Mouse (Mus musculus) heart, postnatal 0 days (tissue): Measurements from ENCODE around the gene Zfp704. TPM values are rescaled to one million over a fixed set of nuclear protein-coding genes. Genes with fewer than 3 reads are reported as not detected.

Experiments
- ATAC-seq: fragments of 200-750 bp; cut with Nextera tagmentation; 2 replicates; pipeline ENCODE4 v1.8.0; 2017; ENCODE audit warnings: low read depth, moderate number of reproducible peaks, moderate library complexity; ENCODE audit not compliant: insufficient read depth
- DNase-seq: peaks from one replicate; pipeline ENCODE4 v3.0.0-alpha.2; 2016; ENCODE audit warnings: low spot score
- H3K27ac ChIP-seq: fragments of 300-500 bp; sonication (generic); 2 replicates; pipeline ENCODE4 v1.5.1; 2014; ENCODE audit warnings: low read depth, mild to moderate bottlenecking
- H3K27me3 ChIP-seq: fragments of 300-500 bp; sonication (generic); 2 replicates; pipeline ENCODE4 v1.6.1; 2014; ENCODE audit warnings: low read length, mixed read lengths; ENCODE audit not compliant: control insufficient read depth, insufficient read depth
- H3K36me3 ChIP-seq: fragments of 300-500 bp; sonication (generic); replicated peaks from 2 replicates; pipeline ENCODE4 v1.6.1; 2014; ENCODE audit warnings: low read length, mixed read lengths; ENCODE audit not compliant: control insufficient read depth, insufficient read depth
- H3K4me1 ChIP-seq: fragments of 300-500 bp; sonication (generic); 2 replicates; pipeline ENCODE4 v1.6.1; 2014; ENCODE audit warnings: antibody characterized with exemption; ENCODE audit not compliant: control insufficient read depth, insufficient read depth
- H3K4me2 ChIP-seq: fragments of 300-500 bp; sonication (generic); 2 replicates; pipeline ENCODE4 v1.6.1; 2014; ENCODE audit warnings: low read depth, mild to moderate bottlenecking, low read length, moderate library complexity
- H3K4me3 ChIP-seq: fragments of 300-500 bp; sonication (generic); 2 replicates; pipeline ENCODE4 v1.5.1; 2014; ENCODE audit warnings: low read depth, low read length
- H3K9ac ChIP-seq: fragments of 300-500 bp; sonication (generic); replicated peaks from 2 replicates; pipeline ENCODE4 v1.6.1; 2014; ENCODE audit warnings: low read depth, low read length, mixed read lengths
- H3K9me3 ChIP-seq: fragments of 300-500 bp; sonication (generic); replicated peaks from 2 replicates; pipeline ENCODE4 v1.6.1; 2016; ENCODE audit warnings: low read length; ENCODE audit not compliant: control insufficient read depth
- CTCF ChIP-seq: IDR thresholded peaks from 2 replicates; pipeline ENCODE4 v1.5.1; 2016; ENCODE audit warnings: antibody characterized with exemption, control low read depth, low read depth
- EP300 ChIP-seq: IDR thresholded peaks from 2 replicates; pipeline ENCODE4 v1.6.1; 2016; ENCODE audit warnings: antibody characterized with exemption, low read depth
- WGBS: fragments of 180-500 bp; shearing (Covaris S2); extraction: QIAGEN DNeasy Blood & Tissue Kit; methylation state at CpG from one replicate; pipeline ENCODE4 v1.1.7; 2014; 5-methylcytosine and 5-hydroxymethylcytosine counted together
- polyA plus RNA-seq: library from polyadenylated mRNA; unstranded; fragments of >200 nt; fragmentation: Nextera tagmentation; extraction: Ambion mirVana; gene quantifications from 2 replicates; pipeline ENCODE4 v1.2.1, GENCODE M21; 2015
- total RNA-seq: library from RNA; depleted of rRNA; stranded (reverse); fragments of >200 nt; gene quantifications from 2 replicates; pipeline ENCODE4 v1.2.3, GENCODE M21; 2014; ENCODE audit warnings: low replicate concordance

Gene Zfp704
- total and polyA plus RNA-seq, 2 experiments from 2014 or later = 3.5 to 15.8 TPM

DNA sequence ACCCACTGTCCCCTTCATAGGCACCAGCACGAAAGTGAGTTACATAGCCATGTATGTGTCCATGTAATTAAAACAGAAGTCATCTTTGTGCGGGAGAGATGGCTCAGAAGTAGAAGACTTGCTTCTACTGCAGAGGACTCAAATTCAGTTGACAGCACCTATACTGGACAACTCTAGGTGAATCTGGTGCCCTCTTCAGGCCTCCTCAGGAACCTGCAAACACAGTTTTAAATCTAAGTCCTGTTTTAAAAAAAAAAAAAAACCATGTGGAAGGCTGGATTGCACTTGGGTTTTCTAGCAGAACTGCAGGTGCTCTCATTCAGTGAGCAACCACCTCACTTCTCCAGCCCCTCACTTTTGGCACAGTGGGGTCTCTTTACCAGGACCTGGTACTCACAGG, 16.1 kb downstream of the Zfp704 start:
- Histone ChIP-seq H3K4me2 (no peak overlapping the region), H3K4me3 (no peak overlapping the region), H3K9me3 (no peaks in the 10 kb centered on the region), H3K27ac (no peak overlapping the region), H3K9ac (no peak overlapping the region), H3K27me3 (no peaks in the 10 kb centered on the region), H3K36me3 (no peaks in the 10 kb centered on the region), H3K4me1 (peaks cover 10% of the 10 kb centered on the region; the same call in 1 of the 2 replicates)
- ATAC-seq (no peak), DNase-seq (peak; percentile 62)
- TF ChIP-seq CTCF = peak; percentile 60
- no peak for TF ChIP-seq EP300
- WGBS = 72% methylated on average over 2 of the region's 2 CpGs

DNA sequence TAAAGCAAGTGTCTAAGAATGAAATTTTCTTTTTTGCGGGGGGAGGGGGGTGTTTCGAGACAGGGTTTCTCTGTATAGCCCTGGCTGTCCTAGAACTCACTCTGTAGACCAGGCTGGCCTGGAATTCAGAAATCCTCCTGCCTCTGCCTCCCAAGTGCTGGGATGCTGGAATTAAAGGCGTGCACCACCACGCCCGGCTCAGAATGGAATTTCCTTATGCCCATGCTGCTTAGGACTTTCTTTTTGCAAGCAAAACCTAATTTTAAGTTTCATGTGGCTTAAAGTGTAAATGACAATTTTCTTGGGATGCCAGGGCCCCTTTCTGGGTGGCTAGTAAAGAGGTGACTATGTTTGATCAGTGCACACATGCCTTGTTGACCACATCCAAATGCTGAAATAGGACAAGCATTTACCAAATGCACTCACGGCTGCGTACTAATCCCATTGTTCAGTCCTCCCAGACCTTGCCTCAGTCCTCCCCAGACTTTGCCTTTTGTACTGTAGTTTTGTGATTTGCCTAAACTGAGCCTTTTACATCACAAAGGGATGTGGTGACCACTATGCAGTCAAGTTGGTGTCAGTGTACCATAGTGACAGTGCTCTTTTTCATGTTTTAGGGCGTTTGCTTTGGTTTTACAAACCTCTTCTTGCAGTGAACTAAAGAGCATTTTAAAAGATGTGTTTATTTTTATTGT, 18.3 kb downstream of the Zfp704 start:
- no peaks in the 10 kb centered on the region for H3K9me3 ChIP-seq

GRCm38 (mm10) chr3:9588635-9589034, 21.2 kb downstream of the Zfp704 start:
- Histone ChIP-seq H3K4me2 (no peak overlapping the region), H3K4me3 (no peak overlapping the region), H3K9me3 (no peaks in the 10 kb centered on the region), H3K27ac (no peak overlapping the region), H3K4me1 (peaks cover 10% of the 10 kb centered on the region; the same call in 1 of the 2 replicates), H3K36me3 (no peaks in the 10 kb centered on the region), H3K27me3 (no peaks in the 10 kb centered on the region), H3K9ac (no peak overlapping the region)
- ATAC-seq = no peak
- 79% methylated on average over 4 of the region's 4 CpGs for WGBS
- no peak for DNase-seq
- TF ChIP-seq EP300 = no peak
- no peak for TF ChIP-seq CTCF

More for the DNA sequence above, 18.3 kb downstream of the Zfp704 start:
- no peak overlapping the region for H3K9ac ChIP-seq
- DNase-seq = no peak
- TF ChIP-seq EP300 (no peak), CTCF (no peak)
- H3K4me1 ChIP-seq = peaks cover 10% of the 10 kb centered on the region; the same call in 1 of the 2 replicates
- no peak overlapping the region for H3K27ac ChIP-seq
- no peak overlapping the region for H3K4me2 ChIP-seq
- H3K4me3 ChIP-seq = no peak overlapping the region
- ATAC-seq = no peak
- H3K36me3 ChIP-seq = no peaks in the 10 kb centered on the region
- no peaks in the 10 kb centered on the region for H3K27me3 ChIP-seq
- 93% methylated on average over 8 of the region's 8 CpGs for WGBS

- H3K36me3 ChIP-seq = no peaks in the 10 kb centered on the region
- no peak overlapping the region for H3K4me2 ChIP-seq
- H3K4me3 ChIP-seq = no peak overlapping the region
- TF ChIP-seq EP300 (no peak), CTCF (no peak)
- H3K4me1 ChIP-seq = peaks cover 10% of the 10 kb centered on the region; the same call in 1 of the 2 replicates
- H3K27ac ChIP-seq = no peak overlapping the region
- no peaks in the 10 kb centered on the region for H3K27me3 ChIP-seq
- no peaks in the 10 kb centered on the region for H3K9me3 ChIP-seq
- WGBS = 93% methylated on average over 7 of the region's 7 CpGs
- ATAC-seq = no peak
- no peak overlapping the region for H3K9ac ChIP-seq
- no peak for DNase-seq
Observed at GRCm38 (mm10) chr3:9587304-9587703, 22.6 kb downstream of the Zfp704 start.

DNA sequence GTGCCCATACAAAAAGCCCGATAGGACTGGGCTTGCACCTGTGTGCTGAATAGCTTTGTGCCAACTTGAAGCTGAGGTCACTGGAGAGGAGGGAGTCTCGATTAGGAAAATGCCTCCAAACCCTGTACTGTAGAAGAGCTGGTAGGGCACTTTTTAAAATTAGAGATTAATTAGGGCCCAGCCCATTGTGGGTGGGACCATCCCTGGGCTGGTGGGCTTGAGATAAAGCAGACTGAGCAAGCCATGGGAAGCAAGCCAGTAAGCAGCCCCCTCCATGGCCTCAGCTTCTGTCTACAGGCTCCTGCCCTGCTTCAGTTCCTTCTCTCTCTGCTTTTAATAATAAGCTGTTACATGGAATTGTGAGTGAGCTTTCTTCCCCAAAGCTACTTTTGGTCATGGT, 26.4 kb downstream of the Zfp704 start:
- Histone ChIP-seq H3K36me3 (no peaks in the 10 kb centered on the region), H3K27ac (no peak overlapping the region), H3K9me3 (no peaks in the 10 kb centered on the region), H3K4me2 (no peak overlapping the region), H3K9ac (no peak overlapping the region), H3K4me1 (peaks cover 28% of the 10 kb centered on the region), H3K4me3 (no peak overlapping the region), H3K27me3 (no peaks in the 10 kb centered on the region)
- TF ChIP-seq EP300 (no peak), CTCF (no peak)
- no peak for DNase-seq
- no peak for ATAC-seq
- WGBS = 58% methylated on average over 2 of the region's 2 CpGs
